Mouse (Mus musculus) forebrain, embryonic 12.5 days (tissue): ENCODE measurements at regions not wholly inside any gene's neighbourhood (a gene's known extent, or its start where the extent isn't known, plus 50 kb on each side); places are given as distances from the start of the nearest gene placed in this dataset.

Experiments used
- ATAC-seq: fragments of 200-750 bp; cut with Nextera tagmentation; 2 replicates; pipeline ENCODE4 v1.8.0; 2017; ENCODE audit warnings: moderate TSS enrichment; ENCODE audit not compliant: low FRiP score
- H3K27ac ChIP-seq: fragments of 300-500 bp; sonication (generic); 2 replicates; pipeline ENCODE4 v1.5.1; 2016; ENCODE audit warnings: mild to moderate bottlenecking
- H3K27me3 ChIP-seq: fragments of 300-500 bp; sonication (generic); 2 replicates; pipeline ENCODE4 v1.6.1; 2016; ENCODE audit warnings: mild to moderate bottlenecking
- H3K36me3 ChIP-seq: fragments of 300-500 bp; sonication (generic); replicated peaks from 2 replicates; pipeline ENCODE4 v1.6.1; 2016; ENCODE audit warnings: mild to moderate bottlenecking
- H3K4me1 ChIP-seq: fragments of 300-500 bp; sonication (generic); 2 replicates; pipeline ENCODE4 v1.6.1; 2016
- H3K4me2 ChIP-seq: fragments of 300-500 bp; sonication (generic); 2 replicates; pipeline ENCODE4 v1.6.1; 2016; ENCODE audit warnings: mild to moderate bottlenecking, moderate library complexity
- H3K4me3 ChIP-seq: fragments of 300-500 bp; sonication (generic); replicated peaks from 2 replicates; pipeline ENCODE4 v1.5.1; 2016; ENCODE audit warnings: mild to moderate bottlenecking
- H3K9ac ChIP-seq: fragments of 300-500 bp; sonication (generic); 2 replicates; pipeline ENCODE4 v1.6.1; 2016; ENCODE audit warnings: mild to moderate bottlenecking
- H3K9me3 ChIP-seq: fragments of 300-500 bp; sonication (generic); 2 replicates; pipeline ENCODE4 v1.6.1; 2016
- WGBS: fragments of 180-500 bp; shearing (Covaris S2); methylation state at CpG from one replicate; pipeline ENCODE4 v1.1.7; 2016; 5-methylcytosine and 5-hydroxymethylcytosine counted together

GRCm38 (mm10) chr8:34574009-34574408 lies 462.5 kb upstream of the Gm10131 start:
- H3K36me3 ChIP-seq: no peaks in the 10 kb centered on the region
- no peak overlapping the region for H3K4me3 ChIP-seq
- no peak overlapping the region for H3K9ac ChIP-seq
- H3K9me3 ChIP-seq: no peaks in the 10 kb centered on the region
- H3K27me3 ChIP-seq: no peaks in the 10 kb centered on the region
- 63% methylated on average over 3 of the region's 3 CpGs for WGBS
- no peak overlapping the region for H3K27ac ChIP-seq
- H3K4me2 ChIP-seq: no peak overlapping the region
- H3K4me1 ChIP-seq: 0 out of 2 replicates have a peak, but pooled peaks cover 2% of the 10 kb centered on the region
- ATAC-seq: no peak

- H3K9ac ChIP-seq: no peak overlapping the region
- 0 out of 2 replicates have a peak, but pooled peaks cover 2% of the 10 kb centered on the region for H3K4me1 ChIP-seq
- 88% methylated on average over 9 of the region's 9 CpGs for WGBS
- H3K9me3 ChIP-seq: no peaks in the 10 kb centered on the region
- no peaks in the 10 kb centered on the region for H3K36me3 ChIP-seq
- no peak overlapping the region for H3K4me3 ChIP-seq
- H3K4me2 ChIP-seq: no peak overlapping the region
- H3K27me3 ChIP-seq: no peaks in the 10 kb centered on the region
- no peak overlapping the region for H3K27ac ChIP-seq
- ATAC-seq: no peak
Measured at GRCm38 (mm10) chr8:34573007-34573881, 461.7 kb upstream of the Gm10131 start.

GRCm38 (mm10) chr8:34571736-34572135 lies 460.2 kb upstream of the Gm10131 start:
- 71% methylated on average over 1 of the region's 1 CpGs for WGBS
- no peak for ATAC-seq
- no peaks in the 10 kb centered on the region for H3K36me3 ChIP-seq

GRCm38 (mm10) chr8:34562278-34562677 lies 450.7 kb upstream of the Gm10131 start:
- Histone ChIP-seq H3K9ac (no peak overlapping the region), H3K4me2 (no peak overlapping the region), H3K27me3 (peaks cover 26% of the 10 kb centered on the region), H3K9me3 (no peaks in the 10 kb centered on the region), H3K27ac (no peak overlapping the region), H3K4me3 (no peak overlapping the region), H3K36me3 (no peaks in the 10 kb centered on the region), H3K4me1 (no peaks in the 10 kb centered on the region)
- WGBS: 68% methylated on average over 8 of the region's 8 CpGs
- no peak for ATAC-seq

More at GRCm38 (mm10) chr8:34571736-34572135, 460.2 kb upstream of the Gm10131 start:
- Histone ChIP-seq H3K9ac (no peak overlapping the region), H3K27ac (no peak overlapping the region), H3K27me3 (no peaks in the 10 kb centered on the region), H3K4me1 (no peaks in the 10 kb centered on the region), H3K4me2 (no peak overlapping the region), H3K9me3 (no peaks in the 10 kb centered on the region), H3K4me3 (no peak overlapping the region)

- Histone ChIP-seq H3K36me3 (no peaks in the 10 kb centered on the region), H3K27ac (no peak overlapping the region), H3K9me3 (no peaks in the 10 kb centered on the region), H3K27me3 (peaks cover 46% of the 10 kb centered on the region), H3K4me2 (no peak overlapping the region), H3K4me1 (no peaks in the 10 kb centered on the region), H3K4me3 (no peak overlapping the region), H3K9ac (no peak overlapping the region)
- 78% methylated on average over 5 of the region's 5 CpGs for WGBS
- no peak for ATAC-seq
Measured at GRCm38 (mm10) chr8:34549786-34550185, 438.2 kb upstream of the Gm10131 start.

GRCm38 (mm10) chr8:34546815-34547214 lies 435.3 kb upstream of the Gm10131 start:
- Histone ChIP-seq H3K36me3 (no peaks in the 10 kb centered on the region), H3K27me3 (peaks cover 26% of the 10 kb centered on the region), H3K4me3 (no peak overlapping the region), H3K27ac (no peak overlapping the region), H3K9ac (no peak overlapping the region), H3K4me2 (peak overlapping the region; percentile 31; the same call in 1 of the 2 replicates), H3K9me3 (no peaks in the 10 kb centered on the region), H3K4me1 (no peaks in the 10 kb centered on the region)
- ATAC-seq: no peak
- WGBS: 20% methylated on average over 11 of the region's 11 CpGs

GRCm38 (mm10) chr8:34542361-34543038 lies 431.0 kb upstream of the Gm10131 start:
- ATAC-seq: no peak
- no peaks in the 10 kb centered on the region for H3K9me3 ChIP-seq

GRCm38 (mm10) chr8:34539232-34539631 lies 427.7 kb upstream of the Gm10131 start:
- Histone ChIP-seq H3K4me3 (no peak overlapping the region), H3K4me1 (no peaks in the 10 kb centered on the region), H3K9ac (no peak overlapping the region), H3K27ac (no peak overlapping the region), H3K9me3 (no peaks in the 10 kb centered on the region), H3K36me3 (no peaks in the 10 kb centered on the region), H3K4me2 (no peak overlapping the region), H3K27me3 (no peaks in the 10 kb centered on the region)
- no peak for ATAC-seq
- 82% methylated on average over 4 of the region's 4 CpGs for WGBS

More at GRCm38 (mm10) chr8:34542361-34543038, 431.0 kb upstream of the Gm10131 start:
- H3K36me3 ChIP-seq: no peaks in the 10 kb centered on the region
- H3K9ac ChIP-seq: no peak overlapping the region
- no peak overlapping the region for H3K4me2 ChIP-seq
- 45% methylated on average over 3 of the region's 3 CpGs for WGBS
- peaks cover 5% of the 10 kb centered on the region; the same call in 1 of the 2 replicates for H3K27me3 ChIP-seq
- no peak overlapping the region for H3K4me3 ChIP-seq
- H3K27ac ChIP-seq: no peak overlapping the region
- H3K4me1 ChIP-seq: no peaks in the 10 kb centered on the region

- no peaks in the 10 kb centered on the region for H3K36me3 ChIP-seq
- H3K27me3 ChIP-seq: no peaks in the 10 kb centered on the region
- H3K9ac ChIP-seq: no peak overlapping the region
- no peak overlapping the region for H3K4me3 ChIP-seq
- 86% methylated on average over 3 of the region's 3 CpGs for WGBS
- no peak overlapping the region for H3K4me2 ChIP-seq
- H3K9me3 ChIP-seq: no peaks in the 10 kb centered on the region
- no peak overlapping the region for H3K27ac ChIP-seq
- no peaks in the 10 kb centered on the region for H3K4me1 ChIP-seq
- ATAC-seq: no peak
Measured at GRCm38 (mm10) chr8:34535434-34535833, 423.9 kb upstream of the Gm10131 start.

GRCm38 (mm10) chr8:34533421-34533820 lies 421.9 kb upstream of the Gm10131 start:
- Histone ChIP-seq H3K4me1 (no peaks in the 10 kb centered on the region), H3K9ac (no peak overlapping the region), H3K4me2 (no peak overlapping the region), H3K4me3 (no peak overlapping the region), H3K36me3 (no peaks in the 10 kb centered on the region), H3K9me3 (no peaks in the 10 kb centered on the region), H3K27ac (no peak overlapping the region), H3K27me3 (peaks cover 3% of the 10 kb centered on the region; the same call in 1 of the 2 replicates)
- WGBS: 86% methylated on average over 4 of the region's 4 CpGs
- no peak for ATAC-seq

- H3K4me1 ChIP-seq: no peaks in the 10 kb centered on the region
- H3K27ac ChIP-seq: no peak overlapping the region
- no peak for ATAC-seq
- H3K9me3 ChIP-seq: no peaks in the 10 kb centered on the region
- H3K4me3 ChIP-seq: no peak overlapping the region
- 83% methylated on average over 11 of the region's 11 CpGs for WGBS
- no peak overlapping the region for H3K9ac ChIP-seq
- peaks cover 3% of the 10 kb centered on the region; the same call in 1 of the 2 replicates for H3K27me3 ChIP-seq
- no peaks in the 10 kb centered on the region for H3K36me3 ChIP-seq
- H3K4me2 ChIP-seq: no peak overlapping the region
Measured at GRCm38 (mm10) chr8:34530896-34531679, 419.6 kb upstream of the Gm10131 start.

- no peak for ATAC-seq
- Histone ChIP-seq H3K9me3 (no peaks in the 10 kb centered on the region), H3K27me3 (peaks cover 3% of the 10 kb centered on the region; the same call in 1 of the 2 replicates), H3K36me3 (no peaks in the 10 kb centered on the region), H3K4me3 (no peak overlapping the region), H3K4me2 (no peak overlapping the region), H3K9ac (no peak overlapping the region), H3K4me1 (no peaks in the 10 kb centered on the region), H3K27ac (no peak overlapping the region)
- WGBS: 81% methylated on average over 5 of the region's 5 CpGs
Measured at GRCm38 (mm10) chr8:34530046-34530445, 418.5 kb upstream of the Gm10131 start.
